Mouse (Mus musculus) lung, embryonic 14.5 days (tissue): ENCODE data around the gene ccdc198. TPM values are rescaled to one million over a fixed set of nuclear protein-coding genes. Genes with fewer than 3 reads are reported as not detected.

ENCODE experiments used
- ATAC-seq: fragments of 200-750 bp; cut with Nextera tagmentation; 2 replicates; pipeline ENCODE4 v1.8.0; 2017; ENCODE audit warnings: mild to moderate bottlenecking, moderate TSS enrichment, moderate library complexity; ENCODE audit not compliant: insufficient read depth
- DNase-seq: peaks from one replicate; pipeline ENCODE4 v3.0.0-alpha.2; 2015
- H3K27ac ChIP-seq: fragments of 300-500 bp; sonication (generic); 2 replicates; pipeline ENCODE4 v1.5.1; 2014; ENCODE audit warnings: low read depth, mild to moderate bottlenecking, moderate library complexity
- H3K27me3 ChIP-seq: fragments of 300-500 bp; sonication (generic); 2 replicates; pipeline ENCODE4 v1.6.1; 2014; ENCODE audit warnings: low read length, control low read depth; ENCODE audit not compliant: insufficient read depth
- H3K36me3 ChIP-seq: fragments of 300-500 bp; sonication (generic); 2 replicates; pipeline ENCODE4 v1.6.1; 2014; ENCODE audit warnings: control low read depth; ENCODE audit not compliant: insufficient read depth
- H3K4me1 ChIP-seq: fragments of 300-500 bp; sonication (generic); 2 replicates; pipeline ENCODE4 v1.6.1; 2014; ENCODE audit warnings: antibody characterized with exemption, control low read depth; ENCODE audit not compliant: insufficient read depth
- H3K4me2 ChIP-seq: fragments of 300-500 bp; sonication (generic); 2 replicates; pipeline ENCODE4 v1.6.1; 2014; ENCODE audit warnings: mild to moderate bottlenecking
- H3K4me3 ChIP-seq: fragments of 300-500 bp; sonication (generic); 2 replicates; pipeline ENCODE4 v1.5.1; 2014; ENCODE audit warnings: low read depth, low read length
- H3K9ac ChIP-seq: fragments of 300-500 bp; sonication (generic); 2 replicates; pipeline ENCODE4 v1.6.1; 2014
- H3K9me3 ChIP-seq: fragments of 300-500 bp; sonication (generic); 2 replicates; pipeline ENCODE4 v1.6.1; 2016; ENCODE audit warnings: low read depth, low read length, control low read depth
- CTCF ChIP-seq: IDR thresholded peaks from 2 replicates; pipeline ENCODE4 v1.5.1; 2016; ENCODE audit warnings: antibody characterized with exemption, low read depth
- WGBS: fragments of 180-500 bp; shearing (Covaris S2); extraction: QIAGEN DNeasy Blood & Tissue Kit; methylation state at CpG from one replicate; pipeline ENCODE4 v1.1.7; 2014; 5-methylcytosine and 5-hydroxymethylcytosine counted together
- polyA plus RNA-seq: library from polyadenylated mRNA; unstranded; fragments of >200 nt; fragmentation: Nextera tagmentation; extraction: Ambion mirVana; gene quantifications from 2 replicates; pipeline ENCODE4 v1.2.1, GENCODE M21; 2014

The ccdc198 gene
- polyA plus RNA-seq, 1 experiment from 2014 or later: 12.3 TPM

DNA sequence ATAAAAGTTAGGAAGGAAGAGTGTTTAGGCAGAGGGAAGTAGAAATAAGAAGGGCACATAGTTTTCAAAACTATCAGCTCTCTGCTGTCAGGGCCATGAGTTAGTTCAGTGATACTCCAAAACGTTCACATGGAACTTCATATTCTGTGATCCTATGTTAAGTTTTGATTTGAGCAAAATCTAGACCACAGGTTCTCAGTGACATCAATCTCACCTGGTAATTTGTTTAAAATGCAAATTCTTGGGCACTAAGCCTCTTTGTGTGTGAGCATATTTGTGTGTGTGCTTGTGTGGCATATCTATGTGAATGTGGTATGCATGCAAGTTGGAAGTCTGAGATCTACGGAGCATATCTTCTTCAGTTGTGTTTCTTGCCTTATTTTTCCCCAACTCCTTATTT, 59.0 kb downstream of the ccdc198 start:
- H3K9me3 ChIP-seq: no peaks in the 10 kb centered on the region
- no peak overlapping the region for H3K4me3 ChIP-seq
- DNase-seq: no peak
- no peak for TF ChIP-seq CTCF
- H3K9ac ChIP-seq: no peak overlapping the region
- H3K27ac ChIP-seq: no peak overlapping the region
- no peaks in the 10 kb centered on the region for H3K4me1 ChIP-seq
- no peak overlapping the region for H3K4me2 ChIP-seq
- no peak for ATAC-seq
- no peaks in the 10 kb centered on the region for H3K27me3 ChIP-seq
- H3K36me3 ChIP-seq: peaks cover 68% of the 10 kb centered on the region
- 88% methylated on average over 2 of the region's 2 CpGs for WGBS

DNA sequence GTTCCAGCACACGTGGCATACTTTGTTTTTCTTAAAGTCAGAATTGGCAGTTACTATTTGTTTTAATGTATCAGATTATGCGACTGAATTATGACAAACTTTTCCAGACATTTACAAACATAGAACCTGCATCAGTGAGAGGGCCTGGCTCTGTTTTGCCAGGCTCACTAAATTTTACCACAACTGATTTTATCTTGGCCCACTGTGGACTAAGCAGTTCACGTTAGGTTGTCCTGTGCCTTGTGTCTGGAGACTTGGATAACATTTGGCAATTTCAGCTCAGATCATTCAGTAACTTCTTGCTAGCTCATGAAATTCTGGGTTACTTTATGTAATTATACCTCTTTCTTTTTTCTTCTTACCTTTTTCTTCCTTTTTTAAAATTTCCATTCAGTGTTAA, 65.5 kb downstream of the ccdc198 start:
- Histone ChIP-seq H3K9me3 (no peaks in the 10 kb centered on the region), H3K9ac (no peak overlapping the region), H3K4me3 (no peak overlapping the region), H3K36me3 (peaks cover 46% of the 10 kb centered on the region), H3K4me1 (peaks cover under 1% of the 10 kb centered on the region; the same call in 1 of the 2 replicates), H3K27me3 (no peaks in the 10 kb centered on the region), H3K4me2 (no peak overlapping the region), H3K27ac (no peak overlapping the region)
- TF ChIP-seq CTCF: no peak
- 77% methylated on average over 3 of the region's 3 CpGs for WGBS
- ATAC-seq (no peak), DNase-seq (no peak)

GRCm38 (mm10) chr14:49173290-49174135, 71.8 kb downstream of the ccdc198 start:
- DNase-seq (peak; percentile 6), ATAC-seq (no peak)
- Histone ChIP-seq H3K27me3 (no peaks in the 10 kb centered on the region), H3K9ac (peak overlapping the region; percentile 87), H3K4me2 (peak overlapping the region; percentile 97), H3K36me3 (peaks cover 17% of the 10 kb centered on the region), H3K4me3 (peak overlapping the region; percentile 89), H3K27ac (no peak overlapping the region; the same call in 1 of the 2 replicates), H3K4me1 (peaks cover 16% of the 10 kb centered on the region), H3K9me3 (no peaks in the 10 kb centered on the region)
- WGBS: 22% methylated on average over 16 of the region's 16 CpGs
- no peak for TF ChIP-seq CTCF

DNA sequence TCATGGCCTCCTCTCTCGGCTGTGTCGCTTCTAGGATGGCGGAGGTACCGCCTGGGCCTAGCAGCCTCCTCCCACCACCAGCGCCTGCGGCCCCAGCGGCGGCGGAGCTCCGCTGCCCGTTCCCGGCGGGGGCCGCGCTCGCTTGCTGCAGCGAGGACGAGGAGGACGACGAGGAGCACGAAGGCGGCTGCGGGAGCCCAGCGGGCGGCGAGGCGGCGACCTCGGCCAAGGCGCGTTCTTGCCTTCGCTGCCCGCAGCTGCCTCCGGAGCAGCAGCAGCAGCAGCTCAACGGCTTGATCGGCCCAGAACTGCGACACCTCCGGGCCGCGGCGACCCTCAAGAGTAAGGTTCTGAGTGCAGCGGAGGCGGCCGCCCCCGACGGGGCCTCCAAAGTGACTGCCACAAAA, 72.7 kb downstream of the ccdc198 start:
- H3K9ac ChIP-seq: peak overlapping the region; percentile 87
- H3K4me3 ChIP-seq: peak overlapping the region; percentile 89
- H3K27me3 ChIP-seq: no peaks in the 10 kb centered on the region
- WGBS: 0% methylated on average over 45 of the region's 46 CpGs
- DNase-seq (peak; percentile 69), ATAC-seq (peak; percentile 83)
- peaks cover 16% of the 10 kb centered on the region for H3K4me1 ChIP-seq
- H3K4me2 ChIP-seq: peak overlapping the region; percentile 97
- no peak for TF ChIP-seq CTCF
- peak overlapping the region; percentile 78 for H3K27ac ChIP-seq
- peaks cover 12% of the 10 kb centered on the region; the same call in 1 of the 2 replicates for H3K36me3 ChIP-seq
- no peaks in the 10 kb centered on the region for H3K9me3 ChIP-seq

DNA sequence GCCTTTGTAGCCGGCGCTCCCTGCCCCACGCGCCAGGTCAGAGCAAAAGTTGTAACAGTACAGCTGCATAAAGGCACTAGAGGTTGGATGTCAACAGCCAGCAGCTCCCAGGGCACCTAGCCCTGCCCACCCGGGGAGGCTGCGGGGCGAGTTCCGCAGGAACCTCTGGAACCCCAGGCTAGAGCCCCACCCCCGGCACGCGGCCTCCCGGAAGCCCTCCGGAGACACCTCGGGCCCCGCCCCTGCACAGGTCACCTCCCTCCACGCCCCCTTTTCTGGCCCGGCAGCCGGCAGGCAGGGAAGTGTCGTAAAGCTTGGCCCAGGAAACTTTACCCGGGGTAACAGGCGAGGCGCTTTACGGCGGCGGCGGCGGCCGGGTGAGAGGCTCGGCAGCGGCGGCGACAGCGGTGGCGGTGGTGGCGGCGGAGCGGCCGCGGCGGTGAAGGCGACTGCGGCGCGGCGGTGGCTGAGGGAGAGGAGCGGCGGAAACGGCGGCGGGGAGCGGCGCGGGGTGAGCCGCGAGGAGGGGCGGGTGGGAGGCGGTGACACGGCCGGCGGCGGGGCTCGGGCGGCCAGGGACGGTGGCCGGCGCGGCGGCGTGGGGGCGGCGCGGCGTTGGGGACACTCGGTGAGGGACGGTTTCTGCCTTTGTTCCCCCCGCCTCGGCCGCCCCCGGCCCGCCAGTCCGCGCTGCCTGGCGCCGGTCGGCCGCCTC, 73.2 kb downstream of the ccdc198 start, which contains the start of gene Naa30:
Naa30 (plus strand) TSS at position 360 of the 715 bp plus-strand sequence.
- Histone ChIP-seq H3K27me3 (no peaks in the 10 kb centered on the region), H3K27ac (peak within 1 kb of the TSS; percentile 78), H3K4me2 (peak within 1 kb of the TSS; percentile 97), H3K9me3 (no peaks in the 10 kb centered on the region), H3K4me1 (peaks cover 16% of the 10 kb centered on the region), H3K4me3 (peak within 1 kb of the TSS; percentile 89), H3K36me3 (peaks cover 12% of the 10 kb centered on the region; the same call in 1 of the 2 replicates), H3K9ac (peak within 1 kb of the TSS; percentile 87)
- 1% methylated on average over 32 of the region's 86 CpGs for WGBS
- TF ChIP-seq CTCF: no peak
- DNase-seq (peak; percentile 97), ATAC-seq (peak; percentile 94)

GRCm38 (mm10) chr14:49171286-49171685, 74.0 kb downstream of the ccdc198 start:
- 17% methylated on average over 8 of the region's 8 CpGs for WGBS
- H3K4me3 ChIP-seq: peak overlapping the region; percentile 89
- H3K27ac ChIP-seq: peak overlapping the region; percentile 55; the same call in 1 of the 2 replicates
- no peaks in the 10 kb centered on the region for H3K9me3 ChIP-seq
- ATAC-seq (peak; percentile 15; the same call in 1 of the 2 replicates), DNase-seq (peak; percentile 6)
- H3K4me2 ChIP-seq: peak overlapping the region; percentile 97
- TF ChIP-seq CTCF: no peak
- H3K9ac ChIP-seq: peak overlapping the region; percentile 87
- H3K36me3 ChIP-seq: peaks cover 11% of the 10 kb centered on the region; the same call in 1 of the 2 replicates
- peaks cover 16% of the 10 kb centered on the region for H3K4me1 ChIP-seq
- no peaks in the 10 kb centered on the region for H3K27me3 ChIP-seq

Other genes starting within 250 kb of the ccdc198 start
- gene Ap5m1, start 179.4 kb downstream of the ccdc198 start, polyA plus RNA-seq: 21.7 and 26.0 TPM in 2 replicates
- 65.2 and 66.1 TPM in 2 replicates for gene Exoc5, start 178.8 kb downstream of the ccdc198 start, polyA plus RNA-seq
- gene Naa30, start 73.2 kb downstream of the ccdc198 start, polyA plus RNA-seq: 12.5 and 16.7 TPM in 2 replicates